Mouse (Mus musculus): Measurements from ENCODE around the gene Zbtb38. TPM values are rescaled to one million over a fixed set of nuclear protein-coding genes. Genes with fewer than 3 reads are reported as not detected.

Zbtb38 gene
- polyA plus RNA-seq, 1 experiment, result 23.8 TPM

GRCm38 (mm10) chr9:96675071-96675762 lies 77.4 kb downstream of the Zbtb38 start:
- Histone ChIP-seq H3K9me3 (replicated peaks; ENCODE audit: control insufficient read depth, insufficient read depth, low read length, poor library complexity, severe bottlenecking) (no peaks in the 10 kb centered on the region), H3K36me3 (ENCODE audit: control insufficient read depth, insufficient read depth, low read length, poor library complexity, severe bottlenecking) (no peaks in the 10 kb centered on the region), H3K4me1 (ENCODE audit: control insufficient read depth, insufficient read depth, low read length) (no peaks in the 10 kb centered on the region), H3K9ac (ENCODE audit: low read depth, poor library complexity, severe bottlenecking) (no peak overlapping the region), H3K27me3 (ENCODE audit: control insufficient read depth, insufficient read depth, low read length, poor library complexity, severe bottlenecking) (no peaks in the 10 kb centered on the region), H3K27ac (ENCODE audit: insufficient read depth, low read length) (no peak overlapping the region), H3K4me3 (ENCODE audit: low read depth, low read length) (no peak overlapping the region)
- TF ChIP-seq POLR2A (IDR thresholded peaks at IDR 0.05; ENCODE audit: insufficient read depth, low read length) (no peak), EP300 (IDR thresholded peaks at IDR 0.05; ENCODE audit: insufficient read depth, low read depth, low read length) (no peak), CTCF (IDR thresholded peaks at IDR 0.05; ENCODE audit: low read depth, low read length) (peak; percentile 60)

DNA sequence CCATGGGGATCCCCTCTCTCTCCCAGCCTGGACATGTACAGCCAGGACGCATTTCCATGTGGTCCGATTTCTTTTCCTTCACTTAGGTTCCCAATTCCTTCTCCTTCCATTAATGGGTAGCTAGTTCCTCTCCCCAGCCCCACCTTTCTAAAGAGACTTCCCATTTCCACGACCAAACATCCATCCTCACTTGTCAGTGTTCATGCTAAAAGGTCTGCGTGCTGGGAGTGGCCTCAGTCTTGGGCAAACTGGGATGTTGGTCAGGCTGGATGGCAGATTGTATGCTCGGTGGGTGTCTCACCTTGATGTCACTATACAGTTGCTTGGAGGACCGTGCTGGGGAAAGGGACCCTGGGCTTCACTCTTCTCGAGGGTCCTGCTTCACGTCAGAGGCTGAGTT lies 78.3 kb downstream of the Zbtb38 start:
- H3K4me1 ChIP-seq (ENCODE audit: control insufficient read depth, insufficient read depth, low read length), result no peaks in the 10 kb centered on the region
- no peak overlapping the region for H3K4me3 ChIP-seq (ENCODE audit: low read depth, low read length)
- H3K27ac ChIP-seq (ENCODE audit: insufficient read depth, low read length), result no peak overlapping the region
- H3K9me3 ChIP-seq (replicated peaks; ENCODE audit: control insufficient read depth, insufficient read depth, low read length, poor library complexity, severe bottlenecking), result no peaks in the 10 kb centered on the region
- H3K36me3 ChIP-seq (ENCODE audit: control insufficient read depth, insufficient read depth, low read length, poor library complexity, severe bottlenecking), result no peaks in the 10 kb centered on the region
- no peaks in the 10 kb centered on the region for H3K27me3 ChIP-seq (ENCODE audit: control insufficient read depth, insufficient read depth, low read length, poor library complexity, severe bottlenecking)
- H3K9ac ChIP-seq (ENCODE audit: low read depth, poor library complexity, severe bottlenecking), result no peak overlapping the region
- no peak for TF ChIP-seq EP300 (IDR thresholded peaks at IDR 0.05; ENCODE audit: insufficient read depth, low read depth, low read length)
- TF ChIP-seq CTCF (IDR thresholded peaks at IDR 0.05; ENCODE audit: low read depth, low read length), result no peak
- TF ChIP-seq POLR2A (IDR thresholded peaks at IDR 0.05; ENCODE audit: insufficient read depth, low read length), result no peak

DNA sequence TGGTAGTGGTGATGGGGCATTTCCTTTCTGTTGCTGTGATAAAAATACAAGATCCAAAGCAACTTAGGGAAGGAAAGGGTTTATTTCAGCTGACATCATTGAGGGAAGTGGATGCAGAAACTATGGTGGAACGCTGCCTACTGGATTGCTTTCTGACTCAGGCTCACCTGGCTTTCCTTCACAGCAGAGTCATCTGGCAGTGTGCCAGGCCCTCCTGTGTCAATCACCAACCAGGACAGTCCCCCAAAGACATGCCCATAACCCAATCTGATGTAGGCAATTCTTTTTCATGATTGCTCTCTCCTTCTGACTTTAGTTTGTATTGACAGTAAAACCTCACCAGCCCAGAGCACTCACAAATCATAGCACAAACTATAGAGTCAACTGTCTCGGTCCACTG lies 80.2 kb downstream of the Zbtb38 start:
- H3K36me3 ChIP-seq (ENCODE audit: control insufficient read depth, insufficient read depth, low read length, poor library complexity, severe bottlenecking), result no peaks in the 10 kb centered on the region
- TF ChIP-seq EP300 (IDR thresholded peaks at IDR 0.05; ENCODE audit: insufficient read depth, low read depth, low read length), result no peak
- TF ChIP-seq POLR2A (IDR thresholded peaks at IDR 0.05; ENCODE audit: insufficient read depth, low read length), result no peak
- no peak for TF ChIP-seq CTCF (IDR thresholded peaks at IDR 0.05; ENCODE audit: low read depth, low read length)
- no peak overlapping the region for H3K9ac ChIP-seq (ENCODE audit: low read depth, poor library complexity, severe bottlenecking)

DNA sequence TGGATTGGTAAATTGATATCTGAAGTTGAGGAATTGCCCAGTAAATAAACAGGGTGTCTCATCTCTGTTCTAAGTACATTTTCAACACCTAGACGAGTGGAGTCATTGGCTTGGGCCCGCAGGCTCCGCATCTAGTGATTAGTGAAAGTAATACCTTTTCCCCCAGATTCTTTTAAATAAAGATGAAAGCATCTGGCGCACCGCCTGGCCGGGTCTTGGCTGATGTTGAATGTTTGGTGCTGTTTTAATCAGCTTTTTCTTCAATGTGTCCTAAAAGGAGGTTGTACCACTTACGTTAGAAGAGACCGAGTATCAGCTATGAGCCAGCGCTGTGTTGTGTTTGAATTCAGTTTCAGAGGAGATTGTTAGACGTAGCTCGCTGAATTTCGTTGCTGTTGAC lies 81.4 kb downstream of the Zbtb38 start:
- H3K27ac ChIP-seq (ENCODE audit: insufficient read depth, low read length), result no peak overlapping the region
- H3K9me3 ChIP-seq (replicated peaks; ENCODE audit: control insufficient read depth, insufficient read depth, low read length, poor library complexity, severe bottlenecking), result no peaks in the 10 kb centered on the region

More for the DNA sequence above, 80.2 kb downstream of the Zbtb38 start:
- H3K9me3 ChIP-seq (replicated peaks; ENCODE audit: control insufficient read depth, insufficient read depth, low read length, poor library complexity, severe bottlenecking), result no peaks in the 10 kb centered on the region
- H3K27ac ChIP-seq (ENCODE audit: insufficient read depth, low read length), result no peak overlapping the region
- no peaks in the 10 kb centered on the region for H3K27me3 ChIP-seq (ENCODE audit: control insufficient read depth, insufficient read depth, low read length, poor library complexity, severe bottlenecking)
- H3K4me1 ChIP-seq (ENCODE audit: control insufficient read depth, insufficient read depth, low read length), result no peaks in the 10 kb centered on the region
- H3K4me3 ChIP-seq (ENCODE audit: low read depth, low read length), result no peak overlapping the region

GRCm38 (mm10) chr9:96669877-96670276 lies 82.8 kb downstream of the Zbtb38 start:
- Histone ChIP-seq H3K4me1 (ENCODE audit: control insufficient read depth, insufficient read depth, low read length) (no peaks in the 10 kb centered on the region), H3K9ac (ENCODE audit: low read depth, poor library complexity, severe bottlenecking) (no peak overlapping the region), H3K36me3 (ENCODE audit: control insufficient read depth, insufficient read depth, low read length, poor library complexity, severe bottlenecking) (no peaks in the 10 kb centered on the region), H3K9me3 (replicated peaks; ENCODE audit: control insufficient read depth, insufficient read depth, low read length, poor library complexity, severe bottlenecking) (no peaks in the 10 kb centered on the region), H3K4me3 (ENCODE audit: low read depth, low read length) (peak overlapping the region; percentile 45), H3K27me3 (ENCODE audit: control insufficient read depth, insufficient read depth, low read length, poor library complexity, severe bottlenecking) (no peaks in the 10 kb centered on the region), H3K27ac (ENCODE audit: insufficient read depth, low read length) (peak overlapping the region; percentile 7; the same call in 1 of the 2 replicates)
- TF ChIP-seq EP300 (IDR thresholded peaks at IDR 0.05; ENCODE audit: insufficient read depth, low read depth, low read length) (no peak), POLR2A (IDR thresholded peaks at IDR 0.05; ENCODE audit: insufficient read depth, low read length) (peak; percentile 49), CTCF (IDR thresholded peaks at IDR 0.05; ENCODE audit: low read depth, low read length) (peak; percentile 76)

More for the DNA sequence above, 81.4 kb downstream of the Zbtb38 start:
- Histone ChIP-seq H3K27me3 (ENCODE audit: control insufficient read depth, insufficient read depth, low read length, poor library complexity, severe bottlenecking) (no peaks in the 10 kb centered on the region), H3K36me3 (ENCODE audit: control insufficient read depth, insufficient read depth, low read length, poor library complexity, severe bottlenecking) (no peaks in the 10 kb centered on the region), H3K9ac (ENCODE audit: low read depth, poor library complexity, severe bottlenecking) (no peak overlapping the region), H3K4me3 (ENCODE audit: low read depth, low read length) (no peak overlapping the region; the same call in 1 of the 2 replicates), H3K4me1 (ENCODE audit: control insufficient read depth, insufficient read depth, low read length) (no peaks in the 10 kb centered on the region)
- TF ChIP-seq EP300 (IDR thresholded peaks at IDR 0.05; ENCODE audit: insufficient read depth, low read depth, low read length) (no peak), POLR2A (IDR thresholded peaks at IDR 0.05; ENCODE audit: insufficient read depth, low read length) (no peak), CTCF (IDR thresholded peaks at IDR 0.05; ENCODE audit: low read depth, low read length) (no peak)

- Histone ChIP-seq H3K9ac (ENCODE audit: low read depth, poor library complexity, severe bottlenecking) (no peak overlapping the region), H3K36me3 (ENCODE audit: control insufficient read depth, insufficient read depth, low read length, poor library complexity, severe bottlenecking) (no peaks in the 10 kb centered on the region), H3K27me3 (ENCODE audit: control insufficient read depth, insufficient read depth, low read length, poor library complexity, severe bottlenecking) (no peaks in the 10 kb centered on the region), H3K27ac (ENCODE audit: insufficient read depth, low read length) (no peak overlapping the region), H3K9me3 (replicated peaks; ENCODE audit: control insufficient read depth, insufficient read depth, low read length, poor library complexity, severe bottlenecking) (no peaks in the 10 kb centered on the region), H3K4me3 (ENCODE audit: low read depth, low read length) (no peak overlapping the region), H3K4me1 (ENCODE audit: control insufficient read depth, insufficient read depth, low read length) (no peaks in the 10 kb centered on the region)
- TF ChIP-seq EP300 (IDR thresholded peaks at IDR 0.05; ENCODE audit: insufficient read depth, low read depth, low read length), result no peak
- peak; percentile 79 for TF ChIP-seq CTCF (IDR thresholded peaks at IDR 0.05; ENCODE audit: low read depth, low read length)
These were observed 84.0 kb downstream of the Zbtb38 start for GRCm38 (mm10) chr9:96668628-96669027.

Measured in ES-Bruce4 (cell line).